Comparison of ENCODE assay signal across 15 mouse cellular contexts in the genomic region with DNA sequence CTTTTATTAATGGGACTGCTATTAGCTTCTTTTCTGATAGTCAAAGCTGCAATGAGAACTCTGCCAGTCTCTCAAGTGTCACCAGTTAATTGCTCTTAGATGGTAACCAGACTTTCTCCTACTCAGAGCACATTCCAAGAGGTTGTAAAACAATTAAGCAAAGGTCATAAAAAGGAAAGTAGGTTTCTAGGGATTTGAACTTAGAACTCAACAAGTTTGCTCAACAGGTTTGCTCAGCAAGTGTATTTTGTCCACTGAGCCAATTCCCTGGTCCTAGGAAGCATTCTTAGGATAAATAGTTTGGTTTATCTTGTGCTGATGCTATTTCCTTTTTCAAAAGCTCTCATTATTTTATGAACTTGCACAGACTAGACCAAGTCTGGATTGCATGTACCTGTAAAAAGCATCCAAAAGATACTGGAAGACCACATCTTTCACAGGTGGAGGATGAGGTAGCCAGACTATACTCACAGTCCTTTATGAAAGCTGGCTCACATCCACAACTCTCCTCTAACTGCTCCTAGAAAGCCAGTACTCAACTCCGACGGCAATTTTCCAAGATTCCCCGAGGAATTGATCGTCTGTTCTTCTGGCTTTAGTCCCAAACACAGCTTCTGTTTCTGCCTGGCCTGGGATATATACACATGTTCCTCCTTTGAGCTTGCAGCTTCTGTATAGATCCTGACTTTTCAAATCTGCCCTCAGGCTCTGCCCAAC.
A peak's percentile ranks its signal among the peaks of the same experiment; 100 is the strongest.
DNase-seq lines count a peak whose midpoint lies in the region; ATAC-seq and TF ChIP-seq lines count a peak whose summit lies in the region.
"Had no signal": no experiment of that assay in that cellular context is flagged by ENCODE, and none has a peak within 500 bp of the region (broad histone marks: within the 10 kb centered on the region; RNA-seq: fewer than 3 reads in every experiment).

No protein-coding gene starts in this region.

- DNase-seq in cerebellum, postnatal 14 days = peak; percentile 67 to 71
- no peak for DNase-seq in cerebellum, adult 9-11 months
- peak; percentile 5 for DNase-seq in NIH3T3 (ENCODE audit: low read depth)
- peak; percentile 40 for DNase-seq in large intestine, adult 2 months (ENCODE audit: low read depth, low spot score)
- no peak for DNase-seq in liver, embryonic 11.5 days (ENCODE audit: low spot score)
- DNase-seq in gastrocnemius, postnatal 25 days = no peak
- DNase-seq: adrenal gland, postnatal 25 days; B cell, adult 2 months; cerebellum, adult 8-10 months; kidney, adult 11 months; thymus, postnatal 25 days had no signal

- H3K36me3 ChIP-seq in intestine, embryonic 15.5 days = no peaks in the 10 kb centered on the region
- no peaks in the 10 kb centered on the region for H3K36me3 ChIP-seq in intestine, postnatal 0 days (ENCODE audit: control insufficient read depth, insufficient read depth)
- H3K36me3 ChIP-seq in liver, embryonic 11.5 days (ENCODE audit: control insufficient read depth, insufficient read depth, low read length) = no peaks in the 10 kb centered on the region
- H3K36me3 ChIP-seq: midbrain, embryonic 10.5 days had no signal

- no peak overlapping the region for H3K4me3 ChIP-seq in intestine, embryonic 15.5 days (replicated peaks)
- no peak overlapping the region for H3K4me3 ChIP-seq in intestine, postnatal 0 days (ENCODE audit: low read depth, low read length)
- no peak overlapping the region for H3K4me3 ChIP-seq in liver, embryonic 11.5 days (ENCODE audit: low read depth, low read length)
- H3K4me3 ChIP-seq: left cerebral cortex, adult 2 months; midbrain, embryonic 10.5 days had no signal

- H3K9me3 ChIP-seq in intestine, embryonic 15.5 days = no peaks in the 10 kb centered on the region
- H3K9me3 ChIP-seq in intestine, postnatal 0 days (ENCODE audit: control insufficient read depth) = no peaks in the 10 kb centered on the region
- H3K9me3 ChIP-seq in liver, embryonic 11.5 days (ENCODE audit: control insufficient read depth, low read length) = no peaks in the 10 kb centered on the region
- H3K9me3 ChIP-seq: midbrain, embryonic 10.5 days had no signal

- no peak overlapping the region for H3K27ac ChIP-seq in intestine, embryonic 15.5 days
- no peak overlapping the region for H3K27ac ChIP-seq in intestine, postnatal 0 days (ENCODE audit: low read depth, low read length)
- H3K27ac ChIP-seq in liver, embryonic 11.5 days (ENCODE audit: low read depth, low read length) = no peak overlapping the region
- H3K27ac ChIP-seq: left cerebral cortex, adult 2 months; midbrain, embryonic 10.5 days had no signal

- H3K27me3 ChIP-seq in intestine, embryonic 15.5 days (replicated peaks) = no peaks in the 10 kb centered on the region
- H3K27me3 ChIP-seq in intestine, postnatal 0 days (replicated peaks; ENCODE audit: control insufficient read depth, insufficient read depth, low read length) = peaks cover 35% of the 10 kb centered on the region
- H3K27me3 ChIP-seq in liver, embryonic 11.5 days (replicated peaks; ENCODE audit: control insufficient read depth, insufficient read depth, low read length) = no peaks in the 10 kb centered on the region

- no peak overlapping the region for H3K4me2 ChIP-seq in intestine, embryonic 15.5 days (replicated peaks)
- no peak overlapping the region for H3K4me2 ChIP-seq in intestine, postnatal 0 days (replicated peaks; ENCODE audit: low read depth)
- no peak overlapping the region for H3K4me2 ChIP-seq in liver, embryonic 11.5 days

- 0 out of 2 replicates have a peak, but pooled peaks have one; percentile 56 for ATAC-seq in intestine, embryonic 15.5 days
- no peak for ATAC-seq in intestine, postnatal 0 days
- ATAC-seq in liver, embryonic 11.5 days (replicated peaks; ENCODE audit: low FRiP score) = no peak

- no peak overlapping the region for H3K9ac ChIP-seq in intestine, embryonic 15.5 days
- no peak overlapping the region for H3K9ac ChIP-seq in intestine, postnatal 0 days (ENCODE audit: low read depth, low read length)
- H3K9ac ChIP-seq in liver, embryonic 11.5 days (ENCODE audit: low read depth, low read length) = no peak overlapping the region

- TF ChIP-seq CTCF in intestine, postnatal 0 days (IDR thresholded peaks at IDR 0.05; ENCODE audit: low read depth) = no peak

- H3K4me1 ChIP-seq in intestine, embryonic 15.5 days (replicated peaks) = no peaks in the 10 kb centered on the region
- no peaks in the 10 kb centered on the region for H3K4me1 ChIP-seq in intestine, postnatal 0 days (replicated peaks; ENCODE audit: control insufficient read depth, insufficient read depth, low read length)
- no peaks in the 10 kb centered on the region for H3K4me1 ChIP-seq in liver, embryonic 11.5 days (replicated peaks; ENCODE audit: control insufficient read depth, insufficient read depth, low read length)
- H3K4me1 ChIP-seq: midbrain, embryonic 10.5 days had no signal

- WGBS in intestine, embryonic 15.5 days = 39% methylated on average over 4 of the region's 4 CpGs
- WGBS in intestine, postnatal 0 days = 23% methylated on average over 4 of the region's 4 CpGs
- WGBS in large intestine, adult 2 months = 9% methylated on average over 4 of the region's 4 CpGs
- 83% methylated on average over 4 of the region's 4 CpGs for WGBS in liver, embryonic 11.5 days

Comparison
In these comparisons a context has a peak if more than half of its experiments do, and no peak if none do; other contexts are left out.
1. DNase-seq: peak in cerebellum, postnatal 14 days (2 of 2), NIH3T3 (single experiment) and large intestine, adult 2 months (single experiment); none in cerebellum, adult 9-11 months (single experiment), liver, embryonic 11.5 days (single experiment) and gastrocnemius, postnatal 25 days (single experiment).